Mouse (Mus musculus) frontal cortex, postnatal 25 days (tissue): Measurements from ENCODE around the gene Hadha.

Experiments used
- DNase-seq, 2 experiments: peaks; one replicate each; pipeline ENCODE4 v3.0.0; 2022; ENCODE audit warnings: low spot score in 2 of 2

The Hadha gene

GRCm38 (mm10) chr5:30153222-30153621 lies 1.7 kb downstream of the Hadha start:
- DNase-seq, result no peak

GRCm38 (mm10) chr5:30152413-30152812 lies 2.5 kb downstream of the Hadha start:
- no peak for DNase-seq

- DNase-seq, result no peak
Measured at GRCm38 (mm10) chr5:30152007-30152406, 3.0 kb downstream of the Hadha start.

GRCm38 (mm10) chr5:30148133-30148920 lies 6.6 kb downstream of the Hadha start:
- DNase-seq, result no peak

GRCm38 (mm10) chr5:30146526-30146925 lies 8.4 kb downstream of the Hadha start:
- no peak for DNase-seq

GRCm38 (mm10) chr5:30138193-30138592 lies 16.8 kb downstream of the Hadha start:
- no peak for DNase-seq

- no peak for DNase-seq
Measured at GRCm38 (mm10) chr5:30137271-30137670, 17.7 kb downstream of the Hadha start.

- DNase-seq, result no peak
Measured at GRCm38 (mm10) chr5:30135711-30136231, 19.2 kb downstream of the Hadha start.

GRCm38 (mm10) chr5:30132173-30132572 lies 22.8 kb downstream of the Hadha start:
- DNase-seq, result no peak

GRCm38 (mm10) chr5:30131246-30131645 lies 23.7 kb downstream of the Hadha start:
- no peak for DNase-seq

- no peak for DNase-seq
Measured at GRCm38 (mm10) chr5:30128680-30129079, 26.3 kb downstream of the Hadha start.

- no peak for DNase-seq
Measured at GRCm38 (mm10) chr5:30127921-30128597, 26.9 kb downstream of the Hadha start.

GRCm38 (mm10) chr5:30126756-30127155 lies 28.2 kb downstream of the Hadha start:
- DNase-seq, result no peak

GRCm38 (mm10) chr5:30125587-30125986 lies 29.4 kb downstream of the Hadha start:
- no peak for DNase-seq

- DNase-seq, result no peak
Measured at GRCm38 (mm10) chr5:30122481-30122880, 32.5 kb downstream of the Hadha start.

- no peak for DNase-seq
Measured at GRCm38 (mm10) chr5:30120106-30120505, 34.9 kb downstream of the Hadha start.

GRCm38 (mm10) chr5:30119163-30119562 lies 35.8 kb downstream of the Hadha start:
- no peak for DNase-seq

GRCm38 (mm10) chr5:30118018-30118417 lies 36.9 kb downstream of the Hadha start:
- DNase-seq, result no peak

GRCm38 (mm10) chr5:30115718-30116117 lies 39.2 kb downstream of the Hadha start:
- DNase-seq, result no peak

- no peak for DNase-seq
Measured at GRCm38 (mm10) chr5:30114761-30115140, 40.2 kb downstream of the Hadha start.

GRCm38 (mm10) chr5:30113881-30114760 lies 40.8 kb downstream of the Hadha start:
- DNase-seq, result peak; percentile 47 to 48

- no peak for DNase-seq
Measured at GRCm38 (mm10) chr5:30112533-30113068, 42.4 kb downstream of the Hadha start.
